Mouse (Mus musculus): Measurements from ENCODE around the gene Kif9. TPM values are rescaled to one million over a fixed set of nuclear protein-coding genes. Genes with fewer than 3 reads are reported as not detected.

The Kif9 gene
- polyA plus RNA-seq, 1 experiment from 2014 or later = 1.5 TPM

DNA sequence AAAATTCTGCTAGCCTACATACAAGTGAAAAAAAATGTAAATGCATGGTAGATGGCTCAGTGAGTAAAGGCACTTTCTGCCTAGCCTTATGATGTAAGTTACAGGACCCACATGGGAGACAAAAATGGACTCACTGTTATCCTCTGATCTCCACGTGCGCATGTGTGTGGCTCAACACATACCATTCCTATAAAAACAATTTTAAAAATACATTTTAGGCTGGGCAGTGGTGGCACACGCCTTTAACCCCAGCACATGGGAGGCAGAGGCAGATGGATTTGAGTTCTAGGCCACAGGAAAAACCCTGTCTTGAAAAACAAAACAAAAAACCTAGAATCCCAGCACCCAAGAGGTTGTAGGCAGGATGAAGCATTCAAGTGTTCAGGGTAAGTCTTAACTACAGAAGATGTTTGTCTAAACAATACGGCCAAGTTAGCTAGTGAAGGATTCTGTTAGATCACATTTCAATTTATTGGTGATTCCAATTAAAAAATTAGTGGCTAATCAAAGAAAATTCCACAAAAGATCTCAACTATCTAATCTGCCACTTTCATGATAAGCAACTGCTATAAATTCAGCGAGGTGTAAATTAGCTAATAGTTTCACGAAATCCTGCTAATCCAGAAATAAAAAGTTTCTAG lies 54.5 kb downstream of the Kif9 start:
- Histone ChIP-seq H3K27me3 (no peaks in the 10 kb centered on the region), H3K4me3 (replicated peaks) (peak overlapping the region; percentile 100), H3K9ac (peak overlapping the region; percentile 83), H3K4me1 (peaks cover 27% of the 10 kb centered on the region), H3K36me3 (peaks cover 3% of the 10 kb centered on the region; the same call in 1 of the 2 replicates), H3K9me3 (replicated peaks) (no peaks in the 10 kb centered on the region), H3K4me2 (peak overlapping the region; percentile 66), H3K27ac (peak overlapping the region; percentile 100)
- WGBS = 27% methylated on average over 6 of the region's 6 CpGs
- no peak for ATAC-seq (replicated peaks; ENCODE audit: low FRiP score)

DNA sequence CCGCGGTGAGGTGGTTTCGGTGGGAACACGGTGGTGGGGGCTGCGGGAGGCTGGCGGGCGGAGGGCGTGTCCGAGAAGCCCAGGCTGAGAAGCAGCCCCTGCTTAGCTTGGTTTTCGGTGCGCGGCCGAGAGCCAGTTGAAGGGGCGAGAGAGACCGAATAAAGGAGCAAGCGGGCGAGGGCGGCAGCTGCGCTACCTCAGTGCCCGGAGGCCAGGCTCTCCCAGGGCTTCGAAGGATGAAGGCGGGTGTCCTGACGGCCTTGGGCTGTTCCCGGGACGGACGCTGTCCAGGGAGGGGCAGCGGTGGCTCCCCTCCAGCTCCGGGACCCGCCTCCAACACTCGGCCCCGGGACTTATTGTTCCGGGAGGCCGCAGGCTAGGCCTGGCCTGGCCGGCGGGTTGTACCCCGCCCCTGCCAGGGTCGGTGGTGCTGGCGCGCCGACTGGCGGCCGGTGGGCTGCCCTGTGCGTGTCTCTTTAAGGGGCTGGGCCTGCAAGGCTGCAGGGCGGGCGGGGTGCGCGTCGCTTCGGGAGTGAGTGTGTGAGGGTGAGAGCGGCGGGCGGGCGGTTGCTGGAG lies 55.2 kb downstream of the Kif9 start:
- whole genome bisulfite sequencing = under 1% methylated on average over 47 of the region's 53 CpGs

DNA sequence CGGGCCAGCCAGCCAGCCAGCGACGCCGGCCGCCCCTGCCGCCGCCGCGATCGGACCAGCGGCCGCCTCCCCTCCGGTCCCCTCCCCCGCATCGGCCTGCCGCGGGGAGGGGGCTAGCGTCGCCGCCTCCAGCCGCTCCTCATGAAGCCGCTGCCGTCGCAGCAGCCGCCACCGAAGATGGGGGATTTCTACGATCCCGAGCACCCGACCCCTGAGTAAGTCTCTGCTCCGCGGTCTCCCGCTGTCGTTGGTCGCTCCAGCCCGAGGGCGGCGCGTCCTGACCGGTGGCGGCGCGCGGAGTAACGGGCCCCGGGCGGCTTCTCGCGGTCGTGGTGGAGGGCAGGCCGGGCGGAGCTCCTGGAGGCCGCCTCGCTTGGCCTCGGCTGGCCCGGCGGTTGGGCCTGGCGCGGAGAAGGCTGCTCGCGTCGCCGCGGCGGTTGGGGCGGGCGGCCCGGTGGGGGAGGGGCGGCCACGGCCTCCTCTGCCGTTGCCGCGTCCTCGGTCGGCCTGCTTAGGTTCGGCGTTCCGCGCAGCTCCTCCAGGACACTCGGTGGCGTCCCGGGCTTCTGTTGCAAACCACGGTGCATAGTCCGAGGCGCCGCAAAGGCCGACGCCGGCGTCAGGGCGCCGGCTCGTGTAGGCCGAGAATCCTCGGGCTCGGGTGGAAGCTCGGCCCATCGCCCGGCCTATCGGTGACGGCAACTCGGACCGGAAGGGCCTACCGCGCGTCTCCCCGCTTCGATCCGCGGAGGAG lies 56.0 kb downstream of the Kif9 start, which contains the start of gene Setd2:
Setd2 (plus strand) TSS at position 60 of the 754 bp plus-strand sequence.
- H3K27ac ChIP-seq = peak within 1 kb of the TSS; percentile 100
- peaks cover 27% of the 10 kb centered on the region for H3K4me1 ChIP-seq
- H3K27me3 ChIP-seq = no peaks in the 10 kb centered on the region
- peak within 1 kb of the TSS; percentile 100 for H3K4me3 ChIP-seq (replicated peaks)
- no peaks in the 10 kb centered on the region for H3K9me3 ChIP-seq (replicated peaks)
- peak; percentile 61 for ATAC-seq (replicated peaks; ENCODE audit: low FRiP score)
- H3K9ac ChIP-seq = peak within 1 kb of the TSS; percentile 97
- H3K36me3 ChIP-seq = peaks cover 12% of the 10 kb centered on the region
- peak within 1 kb of the TSS; percentile 66 for H3K4me2 ChIP-seq
- under 1% methylated on average over 93 of the region's 109 CpGs for WGBS

More for the DNA sequence above, 55.2 kb downstream of the Kif9 start:
- Histone ChIP-seq H3K4me2 (peak overlapping the region; percentile 66), H3K9me3 (replicated peaks) (no peaks in the 10 kb centered on the region), H3K4me3 (replicated peaks) (peak overlapping the region; percentile 100), H3K9ac (peak overlapping the region; percentile 97), H3K4me1 (peaks cover 27% of the 10 kb centered on the region), H3K27ac (peak overlapping the region; percentile 100), H3K36me3 (peaks cover 8% of the 10 kb centered on the region; the same call in 1 of the 2 replicates), H3K27me3 (no peaks in the 10 kb centered on the region)
- ATAC-seq (replicated peaks; ENCODE audit: low FRiP score) = peak; percentile 100

DNA sequence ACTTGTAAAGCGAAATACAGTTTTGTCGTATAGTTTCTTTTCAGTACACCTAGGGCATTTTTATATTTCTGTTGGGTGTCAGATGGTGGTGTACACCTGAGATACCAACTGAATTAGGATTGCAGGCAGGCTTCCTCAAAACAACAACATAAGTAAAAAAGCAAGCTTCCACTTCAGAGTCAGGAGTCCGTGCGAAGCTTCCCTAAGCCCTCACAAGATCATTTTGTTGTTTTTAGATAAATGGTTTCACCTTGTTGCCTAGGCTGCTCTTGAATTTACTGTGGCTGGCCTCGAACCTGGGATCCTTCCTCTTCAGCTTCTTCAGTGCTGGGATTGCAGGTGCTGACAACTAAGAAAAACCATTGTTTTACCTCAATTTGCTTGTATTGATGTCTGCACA lies 56.9 kb downstream of the Kif9 start:
- Histone ChIP-seq H3K27me3 (no peaks in the 10 kb centered on the region), H3K4me2 (peak overlapping the region; percentile 66), H3K4me3 (replicated peaks) (peak overlapping the region; percentile 100), H3K9me3 (replicated peaks) (no peaks in the 10 kb centered on the region), H3K9ac (peak overlapping the region; percentile 97), H3K36me3 (peaks cover 12% of the 10 kb centered on the region), H3K4me1 (peaks cover 27% of the 10 kb centered on the region), H3K27ac (0 out of 2 replicates have a peak overlapping the region, but pooled peaks have one; percentile 100)
- WGBS = 24% methylated on average over 5 of the region's 5 CpGs
- no peak for ATAC-seq (replicated peaks; ENCODE audit: low FRiP score)

DNA sequence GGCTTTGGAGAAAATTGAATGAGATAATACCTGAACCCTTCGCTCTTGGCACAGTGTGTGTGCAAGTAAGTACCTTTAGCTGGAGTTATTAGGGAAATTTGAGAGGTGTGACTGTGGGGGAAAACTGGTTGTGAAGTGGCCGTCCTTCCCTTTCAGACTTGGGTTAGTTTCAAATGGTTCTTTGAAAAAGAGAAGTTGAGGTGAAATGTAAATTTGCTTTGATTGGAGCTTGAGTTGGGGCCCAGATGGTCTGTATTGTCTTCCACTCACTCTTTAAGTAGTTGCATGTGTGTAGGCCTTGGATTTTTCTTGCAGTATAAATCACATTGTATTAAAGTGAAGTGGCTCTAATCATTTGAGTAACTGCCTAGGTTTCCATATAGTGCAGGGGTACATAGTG lies 58.4 kb downstream of the Kif9 start:
- ATAC-seq (replicated peaks; ENCODE audit: low FRiP score) = no peak
- no peak overlapping the region for H3K9ac ChIP-seq
- peaks cover 27% of the 10 kb centered on the region for H3K4me1 ChIP-seq
- peak overlapping the region; percentile 66; the same call in 1 of the 2 replicates for H3K4me2 ChIP-seq
- H3K4me3 ChIP-seq (replicated peaks) = no peak overlapping the region
- H3K27me3 ChIP-seq = no peaks in the 10 kb centered on the region
- peaks cover 12% of the 10 kb centered on the region for H3K36me3 ChIP-seq
- WGBS = 81% methylated on average over 2 of the region's 2 CpGs
- H3K9me3 ChIP-seq (replicated peaks) = no peaks in the 10 kb centered on the region
- no peak overlapping the region for H3K27ac ChIP-seq

DNA sequence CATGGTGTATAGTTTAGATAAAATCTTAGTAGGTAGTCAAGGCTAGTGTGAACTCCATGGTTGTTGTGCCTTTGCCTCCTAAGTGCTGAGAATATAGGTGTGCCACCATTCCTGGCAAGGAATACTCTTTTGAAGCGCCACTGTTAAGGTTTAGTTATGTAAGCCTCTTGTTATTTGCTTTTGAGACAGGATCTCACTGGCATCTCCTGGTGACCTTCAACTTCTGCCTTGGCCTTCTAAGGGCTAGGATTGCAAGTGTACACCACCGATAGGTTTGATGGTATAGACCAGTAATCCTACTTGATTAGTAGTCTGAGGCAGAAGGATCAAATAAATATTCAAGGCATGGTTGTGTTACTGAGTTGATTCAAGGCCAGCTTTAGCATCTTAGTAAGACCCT lies 59.9 kb downstream of the Kif9 start:
- 91% methylated on average over 2 of the region's 2 CpGs for WGBS
- ATAC-seq (replicated peaks; ENCODE audit: low FRiP score) = no peak
- Histone ChIP-seq H3K4me3 (replicated peaks) (no peak overlapping the region), H3K36me3 (peaks cover 12% of the 10 kb centered on the region), H3K27me3 (no peaks in the 10 kb centered on the region), H3K9me3 (replicated peaks) (no peaks in the 10 kb centered on the region), H3K9ac (no peak overlapping the region), H3K4me1 (peaks cover 25% of the 10 kb centered on the region), H3K27ac (no peak overlapping the region), H3K4me2 (no peak overlapping the region)

DNA sequence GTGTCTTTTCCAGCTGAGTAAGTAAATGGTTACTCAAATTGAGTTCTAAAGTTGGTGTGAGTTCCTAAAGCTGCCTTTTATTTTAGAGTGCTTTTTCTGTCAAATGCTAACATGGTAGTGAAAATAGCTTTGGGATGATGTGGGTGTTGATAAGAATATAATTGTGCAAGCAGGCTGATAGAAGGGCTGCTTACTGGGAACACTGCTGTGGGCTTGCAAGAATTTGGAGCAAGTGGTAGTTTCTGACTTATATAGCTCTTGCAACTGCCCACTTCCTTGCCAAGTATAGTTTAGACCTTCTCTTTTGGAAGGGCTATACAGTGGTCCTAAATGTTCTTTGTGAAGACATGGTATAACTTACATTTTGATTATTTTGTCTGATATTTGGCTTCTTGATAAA lies 61.8 kb downstream of the Kif9 start:
- peaks cover 25% of the 10 kb centered on the region for H3K4me1 ChIP-seq
- H3K9ac ChIP-seq = no peak overlapping the region
- H3K9me3 ChIP-seq (replicated peaks) = no peaks in the 10 kb centered on the region
- H3K27ac ChIP-seq = no peak overlapping the region
- H3K4me3 ChIP-seq (replicated peaks) = no peak overlapping the region
- peaks cover 12% of the 10 kb centered on the region for H3K36me3 ChIP-seq
- ATAC-seq (replicated peaks; ENCODE audit: low FRiP score) = no peak
- H3K27me3 ChIP-seq = no peaks in the 10 kb centered on the region
- no peak overlapping the region for H3K4me2 ChIP-seq

DNA sequence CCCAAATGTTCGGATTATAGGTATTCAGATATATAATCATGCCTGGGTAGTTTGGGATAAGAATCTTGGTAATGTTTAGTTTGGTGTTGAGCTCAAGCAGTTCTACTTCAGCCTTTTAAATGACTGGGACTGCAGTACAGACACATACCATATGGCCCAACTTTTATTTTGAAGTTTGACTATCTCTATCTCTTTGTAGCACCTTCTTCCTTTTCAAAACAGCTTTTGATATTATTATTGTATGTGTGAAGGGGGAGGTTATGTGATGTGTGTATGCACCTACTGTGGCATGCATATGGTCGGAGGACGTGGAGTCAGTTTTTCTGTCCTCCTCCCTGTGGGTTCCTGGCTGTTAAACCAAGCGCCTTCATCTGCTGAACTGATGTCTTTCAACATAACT lies 65.2 kb downstream of the Kif9 start:
- Histone ChIP-seq H3K4me2 (no peak overlapping the region), H3K27me3 (no peaks in the 10 kb centered on the region), H3K9ac (no peak overlapping the region), H3K27ac (no peak overlapping the region), H3K36me3 (peaks cover 4% of the 10 kb centered on the region), H3K4me1 (0 out of 2 replicates have a peak, but pooled peaks cover 2% of the 10 kb centered on the region), H3K4me3 (replicated peaks) (no peak overlapping the region), H3K9me3 (replicated peaks) (no peaks in the 10 kb centered on the region)
- ATAC-seq (replicated peaks; ENCODE audit: low FRiP score) = no peak
- 79% methylated on average over 4 of the region's 4 CpGs for WGBS

DNA sequence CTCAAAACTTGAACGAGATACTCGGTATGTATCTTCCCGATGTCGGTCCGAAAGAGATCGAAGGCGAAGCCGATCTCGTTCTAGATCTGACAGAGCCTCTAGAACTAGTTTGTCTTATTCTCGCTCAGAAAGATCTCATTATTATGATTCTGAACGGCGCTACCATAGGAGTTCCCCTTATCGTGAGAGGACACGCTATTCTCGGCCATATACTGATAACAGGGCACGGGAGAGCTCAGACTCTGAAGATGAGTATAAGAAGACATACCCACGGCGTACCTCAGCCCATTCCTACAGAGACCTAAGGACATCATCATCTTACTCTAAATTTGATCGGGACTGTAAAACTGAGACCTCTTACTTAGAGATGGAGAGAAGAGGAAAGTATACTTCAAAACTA lies 71.5 kb downstream of the Kif9 start:
- Histone ChIP-seq H3K4me3 (replicated peaks) (no peak overlapping the region), H3K27me3 (no peaks in the 10 kb centered on the region), H3K4me2 (no peak overlapping the region), H3K9me3 (replicated peaks) (no peaks in the 10 kb centered on the region), H3K27ac (no peak overlapping the region), H3K9ac (no peak overlapping the region), H3K36me3 (peaks cover 60% of the 10 kb centered on the region), H3K4me1 (no peaks in the 10 kb centered on the region)
- WGBS = 97% methylated on average over 19 of the region's 19 CpGs
- ATAC-seq (replicated peaks; ENCODE audit: low FRiP score) = no peak

DNA sequence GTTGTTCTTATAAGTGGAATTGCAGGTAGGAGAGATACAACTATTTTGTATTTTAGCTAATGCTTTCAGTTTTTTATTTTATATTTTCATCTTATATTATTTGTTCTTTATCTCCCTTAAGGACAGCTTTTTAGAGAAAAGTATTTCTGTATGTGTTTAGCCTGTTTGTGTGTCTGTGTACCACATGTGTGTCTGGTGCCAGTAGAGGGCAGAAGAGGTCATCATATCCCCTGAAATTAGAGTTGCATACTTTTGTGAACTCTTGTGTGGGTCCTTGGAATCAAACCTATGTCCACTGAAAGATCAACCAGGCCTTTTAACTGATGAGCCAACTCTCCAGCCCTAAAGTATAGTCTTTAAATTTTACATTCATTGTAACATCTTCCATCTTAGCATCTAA lies 91.6 kb downstream of the Kif9 start:
- Histone ChIP-seq H3K4me3 (replicated peaks) (no peak overlapping the region), H3K36me3 (peaks cover 85% of the 10 kb centered on the region), H3K9me3 (replicated peaks) (no peaks in the 10 kb centered on the region), H3K9ac (no peak overlapping the region), H3K27ac (no peak overlapping the region), H3K4me2 (no peak overlapping the region), H3K27me3 (no peaks in the 10 kb centered on the region), H3K4me1 (no peaks in the 10 kb centered on the region)
- ATAC-seq (replicated peaks; ENCODE audit: low FRiP score) = no peak
